Comparison of ENCODE assay signal across 22 mouse cellular contexts in genomic region chr7:35456091-35456814, GRCm38 (mm10). TPM values are rescaled to one million over a fixed set of nuclear protein-coding genes. Genes with fewer than 3 reads are reported as not detected.
DNase-seq lines count a peak whose midpoint lies in the region; ATAC-seq and TF ChIP-seq lines count a peak whose summit lies in the region.
"Had no signal": no experiment of that assay in that cellular context is flagged by ENCODE, and none has a peak within 500 bp of the region (broad histone marks: within the 10 kb centered on the region; RNA-seq: fewer than 3 reads in every experiment).

No protein-coding gene starts in this region.

- H3K36me3 ChIP-seq in kidney, adult 2 months (ENCODE audit: control insufficient read depth, insufficient read depth, low read length), result no peaks in the 10 kb centered on the region; the same call in 1 of the 2 replicates
- no peaks in the 10 kb centered on the region for H3K36me3 ChIP-seq in kidney, embryonic 14.5 days (ENCODE audit: control insufficient read depth, insufficient read depth, low read length)
- H3K36me3 ChIP-seq in stomach, postnatal 0 days (ENCODE audit: control insufficient read depth, insufficient read depth, low read length), result no peaks in the 10 kb centered on the region
- H3K36me3 ChIP-seq: embryonic facial prominence, embryonic 13.5 days; forebrain, embryonic 12.5 days; heart, embryonic 10.5 days had no signal

- no peak overlapping the region for H3K4me3 ChIP-seq in kidney, adult 2 months (ENCODE audit: insufficient read depth, low read depth, low read length)
- H3K4me3 ChIP-seq in kidney, embryonic 14.5 days (ENCODE audit: low read length), result no peak overlapping the region
- H3K4me3 ChIP-seq in stomach, postnatal 0 days (ENCODE audit: low read depth, low read length), result no peak overlapping the region
- H3K4me3 ChIP-seq: embryonic facial prominence, embryonic 13.5 days; forebrain, embryonic 12.5 days; heart, embryonic 10.5 days had no signal

- peaks cover 6% of the 10 kb centered on the region; the same call in 1 of the 2 replicates for H3K4me1 ChIP-seq in kidney, adult 2 months (ENCODE audit: control insufficient read depth, insufficient read depth, low read length)
- H3K4me1 ChIP-seq in kidney, embryonic 14.5 days (ENCODE audit: control insufficient read depth, insufficient read depth, low read length), result no peaks in the 10 kb centered on the region
- no peaks in the 10 kb centered on the region for H3K4me1 ChIP-seq in stomach, postnatal 0 days (replicated peaks; ENCODE audit: control insufficient read depth, insufficient read depth)
- H3K4me1 ChIP-seq: embryonic facial prominence, embryonic 13.5 days; forebrain, embryonic 12.5 days had no signal

- H3K9ac ChIP-seq in kidney, embryonic 14.5 days (ENCODE audit: low read depth, low read length), result no peak overlapping the region
- H3K9ac ChIP-seq in stomach, postnatal 0 days (ENCODE audit: low read length), result no peak overlapping the region
- H3K9ac ChIP-seq: embryonic facial prominence, embryonic 13.5 days; forebrain, embryonic 12.5 days had no signal

- no peak for TF ChIP-seq POLR2A in kidney, adult 2 months (IDR thresholded peaks at IDR 0.05; ENCODE audit: low read depth, low read length)

- 57% methylated on average over 4 of the region's 4 CpGs for WGBS in kidney, adult 2 months
- WGBS in kidney, embryonic 14.5 days, result 84% methylated on average over 4 of the region's 4 CpGs
- 76% methylated on average over 4 of the region's 4 CpGs for WGBS in stomach, postnatal 0 days

- H3K9me3 ChIP-seq in kidney, embryonic 14.5 days (ENCODE audit: control insufficient read depth, low read length), result no peaks in the 10 kb centered on the region
- H3K9me3 ChIP-seq in stomach, postnatal 0 days (ENCODE audit: control insufficient read depth, low read length), result no peaks in the 10 kb centered on the region
- H3K9me3 ChIP-seq: embryonic facial prominence, embryonic 13.5 days; forebrain, embryonic 12.5 days; heart, embryonic 10.5 days had no signal

- no peaks in the 10 kb centered on the region for H3K27me3 ChIP-seq in kidney, adult 2 months (replicated peaks; ENCODE audit: control insufficient read depth, insufficient read depth, low read length)
- H3K27me3 ChIP-seq in kidney, embryonic 14.5 days (ENCODE audit: control insufficient read depth, insufficient read depth, low read length), result no peaks in the 10 kb centered on the region
- H3K27me3 ChIP-seq in stomach, postnatal 0 days (ENCODE audit: control insufficient read depth, insufficient read depth, low read length), result no peaks in the 10 kb centered on the region
- H3K27me3 ChIP-seq: CH12.LX; embryonic facial prominence, embryonic 13.5 days; forebrain, embryonic 12.5 days had no signal

- ATAC-seq in kidney, embryonic 14.5 days (ENCODE audit: low FRiP score, low TSS enrichment), result no peak
- ATAC-seq in stomach, postnatal 0 days (ENCODE audit: low FRiP score, low TSS enrichment), result peak; percentile 74
- ATAC-seq: activated CD4-positive, CD25-positive, alpha-beta regulatory T cell, adult 4 months; forebrain, embryonic 16.5 days; Patski had no signal

- no peak overlapping the region for H3K27ac ChIP-seq in kidney, adult 2 months (ENCODE audit: insufficient read depth, low read depth, low read length)
- H3K27ac ChIP-seq in kidney, embryonic 14.5 days (ENCODE audit: low read depth, low read length), result no peak overlapping the region
- no peak overlapping the region for H3K27ac ChIP-seq in stomach, postnatal 0 days (replicated peaks)
- H3K27ac ChIP-seq: embryonic facial prominence, embryonic 13.5 days; forebrain, embryonic 12.5 days; heart, embryonic 10.5 days had no signal

- DNase-seq in kidney, adult 2 months, result peak; percentile 69
- DNase-seq in kidney, postnatal 25 days, result peak; percentile 27 to 67
- no peak for DNase-seq in kidney, adult 18-20 months
- DNase-seq in kidney, postnatal 36 days, result peak; percentile 36 to 60
- no peak for DNase-seq in stomach, postnatal 0 days (ENCODE audit: low spot score)
- DNase-seq: adrenal gland, adult 2 months; adrenal gland, postnatal 25 days; cerebellum, adult 18-20 months; cerebellum, adult 9-11 months; cerebellum, postnatal 36 days; gastrocnemius, postnatal 10 days; heart, adult 18-20 months; heart, postnatal 10 days; heart, postnatal 4 days had no signal

- no peak overlapping the region for H3K4me2 ChIP-seq in kidney, embryonic 14.5 days (replicated peaks; ENCODE audit: low read depth, low read length)
- no peak overlapping the region for H3K4me2 ChIP-seq in stomach, postnatal 0 days (replicated peaks; ENCODE audit: low read depth)
- H3K4me2 ChIP-seq: embryonic facial prominence, embryonic 13.5 days; forebrain, embryonic 12.5 days had no signal

- no peak for TF ChIP-seq EP300 in stomach, postnatal 0 days (optimal IDR thresholded peaks at IDR 0.05)

- TF ChIP-seq CTCF in kidney, adult 2 months (conservative IDR thresholded peaks at IDR 0.05; ENCODE audit: insufficient read depth, insufficient read length, low read depth, low read length), result no peak
- TF ChIP-seq CTCF in stomach, postnatal 0 days (IDR thresholded peaks at IDR 0.05; ENCODE audit: low read depth), result no peak

RNA-seq across cellular contexts. Expression of gene Slc7a9, which starts 7.7 kb away (rescaled TPM):
- polyA plus RNA-seq in kidney, adult 2 months (2012; rRNA removed), result 329 and 355 TPM in 2 replicates
- polyA plus RNA-seq in kidney, embryonic 14.5 days (2014; fragmentation: Nextera tagmentation; extraction: Ambion mirVana), result 4.1 and 4.6 TPM in 2 replicates
- 0.13 and 0.30 TPM in 2 replicates for polyA plus RNA-seq in stomach, postnatal 0 days (2015; fragmentation: Nextera tagmentation; extraction: Ambion mirVana)
- polyA plus RNA-seq: activated CD4-positive, CD25-positive, alpha-beta regulatory T cell, adult 4 months; adrenal gland, adult 2 months; Patski had no signal

RNA-seq across cellular contexts. Expression of gene Cep89, which starts 59.4 kb away (rescaled TPM):
- 24.4 and 29.5 TPM in 2 replicates for polyA plus RNA-seq in kidney, adult 2 months (2012; rRNA removed)
- 40.2 and 59.9 TPM in 2 replicates for polyA plus RNA-seq in kidney, embryonic 14.5 days (2014; fragmentation: Nextera tagmentation; extraction: Ambion mirVana)
- polyA plus RNA-seq in stomach, postnatal 0 days (2015; fragmentation: Nextera tagmentation; extraction: Ambion mirVana), result 11.7 and 12.3 TPM in 2 replicates

RNA-seq across cellular contexts. Expression of gene Faap24, which starts 59.6 kb away (rescaled TPM):
- polyA plus RNA-seq in kidney, adult 2 months (2012; rRNA removed), result 4.3 and 4.8 TPM in 2 replicates
- 14.5 and 18.0 TPM in 2 replicates for polyA plus RNA-seq in kidney, embryonic 14.5 days (2014; fragmentation: Nextera tagmentation; extraction: Ambion mirVana)
- 8.8 and 9.3 TPM in 2 replicates for polyA plus RNA-seq in stomach, postnatal 0 days (2015; fragmentation: Nextera tagmentation; extraction: Ambion mirVana)

Comparison
In these comparisons a context has a peak if more than half of its experiments do, and no peak if none do; other contexts are left out.
1. DNase-seq: peak in kidney, adult 2 months (single experiment), kidney, postnatal 25 days (2 of 2) and kidney, postnatal 36 days (2 of 2); none in kidney, adult 18-20 months (single experiment) and stomach, postnatal 0 days (single experiment).
2. RNA of gene Slc7a9, which starts 7.7 kb away (polyA plus RNA-seq): 329 to 355 TPM in kidney, adult 2 months; 4.1 to 4.6 TPM in kidney, embryonic 14.5 days and 0.13 to 0.30 TPM in stomach, postnatal 0 days; every median in the first group is over 10 times any median in the second.